Mouse (Mus musculus): ENCODE measurements around the gene Ubox5.

The Ubox5 gene

DNA sequence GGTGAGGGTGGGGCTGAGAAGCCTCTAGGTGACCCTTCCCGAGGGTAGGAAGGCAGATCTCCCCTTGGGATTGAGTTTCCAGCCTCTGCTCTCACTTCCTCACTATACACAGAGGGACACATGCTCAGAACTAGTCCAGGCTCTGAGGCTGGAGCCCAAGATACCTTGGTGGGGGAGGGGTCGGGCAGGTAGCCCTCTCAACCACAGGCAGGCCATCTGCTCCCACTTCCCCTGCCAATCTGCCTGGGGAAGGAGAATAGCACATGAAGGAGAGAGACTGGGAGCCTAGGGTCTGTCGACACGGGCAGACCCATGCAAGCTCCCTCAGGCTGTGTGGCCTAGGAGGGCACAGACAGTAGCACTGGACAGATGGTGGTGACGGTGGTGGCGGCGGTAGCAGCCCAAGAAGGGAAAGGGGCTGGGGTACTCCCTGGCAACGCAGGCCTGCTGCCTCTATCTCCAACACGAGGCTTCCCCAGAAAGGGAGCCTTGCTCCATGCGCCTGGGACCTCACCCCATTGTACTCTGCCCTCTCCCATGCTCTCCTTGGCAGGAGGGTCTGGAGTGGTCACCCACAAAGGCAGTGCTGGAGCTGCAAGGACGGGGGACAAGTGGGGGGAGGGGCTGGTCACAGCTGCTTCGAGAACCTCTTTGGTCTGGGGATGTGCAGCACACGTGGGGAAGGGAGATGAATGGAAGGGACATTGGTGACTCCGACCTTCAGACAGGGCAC is 4.3 kb upstream of the Ubox5 start:
- no peak for DNase-seq (ENCODE audit: low read depth, low spot score)

DNA sequence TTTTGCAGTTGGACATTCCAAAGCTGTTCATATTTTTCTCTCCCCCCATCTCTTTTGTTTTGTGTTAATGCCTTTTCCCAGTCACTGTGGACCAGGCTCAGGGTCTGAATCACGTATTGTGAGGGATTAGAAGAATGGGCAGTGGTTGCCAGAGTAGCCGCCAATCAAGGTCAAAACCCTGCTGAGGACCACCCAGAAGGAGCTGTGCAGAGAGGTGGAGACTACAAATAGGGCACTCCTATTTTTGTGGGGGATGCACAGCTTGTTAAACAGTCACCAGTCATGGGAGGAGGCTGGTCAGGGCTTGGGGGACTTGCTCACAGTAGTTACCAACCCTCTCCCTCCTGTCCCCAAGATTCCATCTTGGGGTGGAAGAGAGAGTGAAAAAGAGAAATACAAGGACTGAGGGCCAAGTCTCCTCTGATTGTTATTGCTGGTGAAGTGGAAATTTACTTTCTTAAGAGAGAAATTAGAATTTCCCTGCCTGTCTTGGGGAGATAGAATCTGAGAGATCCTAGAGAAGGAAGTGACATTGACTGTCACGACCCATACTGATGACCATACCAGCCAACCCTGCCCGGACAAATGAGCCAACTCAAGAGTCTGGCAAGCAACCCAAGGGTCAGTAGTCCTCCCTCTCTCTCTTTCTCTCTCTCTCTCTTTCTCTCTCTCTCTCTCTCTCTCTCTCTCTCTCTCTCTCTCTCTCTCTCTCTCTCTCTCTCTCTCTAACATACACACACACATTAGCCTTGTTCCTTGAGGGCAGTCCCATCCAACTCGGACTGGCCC is 3.2 kb upstream of the Ubox5 start:
- DNase-seq (ENCODE audit: low read depth, low spot score): no peak

DNA sequence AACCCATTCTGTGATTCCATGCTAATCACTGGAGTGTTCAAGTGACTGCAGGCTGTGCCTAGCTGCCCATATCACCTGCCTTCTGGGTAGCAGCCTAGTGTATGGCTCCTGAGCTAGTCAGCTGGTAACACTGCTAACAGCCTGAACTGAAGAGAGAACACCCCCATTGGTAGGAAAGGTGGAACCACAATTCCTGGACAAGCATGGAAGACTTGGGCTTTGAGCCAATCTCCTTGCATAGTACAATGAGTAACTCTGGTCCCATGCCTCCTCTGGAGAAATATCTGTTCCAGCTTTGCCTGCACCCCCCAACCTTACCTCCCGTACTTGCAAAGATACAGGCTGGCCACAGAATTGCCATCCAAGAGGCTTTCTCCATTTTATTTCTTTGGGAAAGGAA is 2.6 kb upstream of the Ubox5 start:
- no peak for DNase-seq (ENCODE audit: low read depth, low spot score)

DNA sequence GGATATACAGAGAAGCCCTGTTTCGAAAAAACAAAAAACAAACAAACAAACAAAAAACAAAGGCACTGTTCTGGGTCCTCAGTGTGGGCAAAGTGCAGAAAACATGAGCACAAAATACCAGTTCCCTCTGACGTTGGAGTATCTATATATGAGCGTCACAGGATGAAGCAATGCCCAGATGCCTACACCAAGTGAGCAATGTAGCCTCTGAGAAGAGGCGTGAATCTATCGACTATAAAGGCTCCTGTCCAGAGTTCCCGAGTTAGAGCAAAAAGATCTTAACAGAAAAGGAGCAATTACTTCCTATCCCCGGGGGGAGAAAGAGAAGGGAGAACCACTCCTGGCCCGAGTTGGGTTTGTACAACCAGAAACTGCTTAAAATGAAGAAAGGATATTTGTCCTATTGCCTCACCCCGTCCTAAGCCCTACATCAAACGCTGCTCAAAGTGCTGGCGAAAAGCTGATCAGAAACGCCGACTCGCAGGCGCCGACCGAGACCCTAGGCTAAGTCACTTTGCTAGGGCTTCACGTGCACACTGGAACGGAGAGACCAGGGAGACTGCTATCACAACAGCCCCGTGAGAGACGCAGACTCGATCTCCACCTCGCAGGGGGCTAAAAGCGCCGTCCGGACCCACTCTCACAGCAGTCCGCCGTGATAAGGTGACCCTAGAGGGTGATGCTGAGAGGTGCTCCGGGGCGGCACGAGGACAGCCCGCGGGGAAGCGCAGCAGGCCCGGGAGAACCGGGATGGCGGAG is 579 bp downstream of the Ubox5 start:
- DNase-seq (ENCODE audit: low read depth, low spot score): no peak

DNA sequence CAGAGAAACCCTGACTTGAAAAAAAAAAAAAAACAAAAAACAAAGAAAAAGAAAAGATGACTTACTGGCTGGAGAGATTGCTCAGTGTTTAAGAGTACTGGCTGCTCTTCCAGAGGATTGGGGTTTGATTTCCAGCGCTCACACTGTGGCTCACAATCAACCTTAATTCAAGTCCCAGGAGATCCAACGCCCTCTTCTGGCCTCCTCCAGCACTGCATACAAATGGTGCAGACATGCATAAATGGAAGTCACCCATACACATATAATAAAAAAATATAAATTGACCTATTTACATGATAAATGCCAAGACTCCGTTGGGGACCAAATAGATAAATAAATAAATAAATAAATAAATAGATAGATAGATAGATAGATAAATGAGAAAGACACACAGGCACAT is 1.4 kb downstream of the Ubox5 start:
- DNase-seq (ENCODE audit: low read depth, low spot score): no peak

DNA sequence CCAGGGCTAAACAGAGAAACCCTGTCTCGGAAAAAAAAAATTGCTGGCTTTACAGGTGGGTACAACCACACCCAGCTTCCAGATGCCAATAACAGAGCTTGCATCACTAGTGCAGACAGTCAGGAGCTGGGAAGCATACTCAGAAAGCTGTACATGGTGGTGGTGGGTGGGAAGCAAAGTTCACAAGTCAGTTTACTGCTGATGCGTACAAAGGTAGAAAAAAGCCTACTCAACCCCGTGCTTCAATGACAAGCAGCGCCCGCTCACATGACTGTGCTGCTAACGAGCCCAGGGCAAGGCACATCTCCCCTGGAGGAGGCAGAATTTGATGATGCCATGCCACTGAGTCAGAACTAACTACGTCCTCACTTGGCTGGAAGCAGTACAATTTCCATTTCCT is 10.9 kb downstream of the Ubox5 start:
- DNase-seq (ENCODE audit: low read depth, low spot score): no peak

DNA sequence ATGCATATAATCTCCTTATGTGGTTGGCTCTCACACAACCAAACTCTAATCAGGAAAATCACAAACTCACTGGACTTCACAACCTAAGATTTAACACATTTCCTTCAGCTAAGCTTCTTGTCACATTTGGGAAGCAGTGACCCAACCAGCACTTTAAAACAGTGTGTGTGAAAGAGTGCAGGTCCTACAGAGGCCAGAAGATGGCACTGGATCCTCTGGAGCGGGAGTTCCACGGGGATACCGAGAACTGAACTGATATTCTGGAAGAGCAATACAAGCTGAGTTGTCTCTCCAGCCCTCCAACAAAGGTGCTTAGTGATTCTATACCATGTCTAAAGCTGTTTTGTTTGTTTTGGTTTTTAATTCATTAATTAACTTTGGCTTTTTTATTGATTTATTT is 16.7 kb downstream of the Ubox5 start:
- DNase-seq (ENCODE audit: low read depth, low spot score): no peak

DNA sequence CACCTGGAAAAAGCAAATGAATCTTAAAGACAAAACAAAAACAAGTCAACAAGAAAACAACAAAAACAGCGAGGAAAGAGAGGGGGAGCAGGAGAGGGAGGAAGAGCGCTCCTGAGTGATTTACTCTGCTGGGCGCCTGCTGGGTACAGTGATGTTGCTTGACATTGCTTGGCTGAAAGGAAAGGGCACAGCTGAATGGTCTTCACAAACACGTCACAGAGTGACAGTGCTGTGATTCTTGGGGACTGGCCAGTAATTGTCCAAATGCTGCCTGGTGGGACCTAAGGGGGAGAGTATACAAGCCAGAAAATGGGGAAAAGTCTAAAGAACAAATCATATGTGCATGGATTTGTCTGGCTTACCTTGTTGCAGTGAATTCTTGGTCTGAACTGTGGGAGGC is 27.6 kb downstream of the Ubox5 start:
- no peak for DNase-seq (ENCODE audit: low read depth, low spot score)

DNA sequence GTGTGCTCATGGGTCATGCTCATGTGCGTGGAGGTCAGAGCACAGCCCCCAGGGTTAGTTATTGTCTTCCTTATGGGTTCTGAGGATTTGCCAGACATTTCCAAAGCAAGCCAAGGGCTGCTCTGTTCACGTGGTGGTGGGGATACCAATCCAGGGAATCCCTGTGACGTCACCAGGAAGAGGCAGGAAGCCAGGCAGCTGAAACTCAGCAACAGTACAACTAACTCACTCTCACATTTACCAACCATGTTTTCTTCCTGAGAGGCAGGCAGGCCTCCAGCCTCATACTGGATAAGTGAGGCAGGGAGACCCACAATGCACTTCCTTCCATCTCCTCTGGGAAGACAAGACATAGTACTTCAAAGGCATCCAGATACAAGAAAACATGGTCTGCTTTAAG is 31.4 kb downstream of the Ubox5 start:
- DNase-seq (ENCODE audit: low read depth, low spot score): no peak

DNA sequence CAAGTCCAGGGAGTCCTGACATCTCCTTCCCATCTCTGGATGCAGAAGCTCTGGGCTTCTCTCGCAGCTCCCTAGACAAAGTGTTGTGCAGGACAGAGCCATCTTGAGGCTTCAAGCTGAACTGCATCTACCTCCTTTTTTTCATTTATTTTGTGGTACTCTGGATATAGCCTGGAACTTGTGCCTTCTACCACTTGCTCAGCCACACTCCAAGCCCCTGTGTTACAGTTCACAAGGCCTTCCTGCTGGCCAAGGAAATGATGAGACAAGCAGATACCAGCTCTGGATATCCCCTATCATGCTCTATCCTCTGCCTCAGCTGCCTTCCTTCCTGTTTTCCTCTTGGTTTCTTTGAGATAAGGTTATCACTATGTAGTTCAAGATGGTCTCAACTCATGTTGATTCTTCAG is 32.2 kb downstream of the Ubox5 start:
- DNase-seq (ENCODE audit: low read depth, low spot score): peak; percentile 16

DNA sequence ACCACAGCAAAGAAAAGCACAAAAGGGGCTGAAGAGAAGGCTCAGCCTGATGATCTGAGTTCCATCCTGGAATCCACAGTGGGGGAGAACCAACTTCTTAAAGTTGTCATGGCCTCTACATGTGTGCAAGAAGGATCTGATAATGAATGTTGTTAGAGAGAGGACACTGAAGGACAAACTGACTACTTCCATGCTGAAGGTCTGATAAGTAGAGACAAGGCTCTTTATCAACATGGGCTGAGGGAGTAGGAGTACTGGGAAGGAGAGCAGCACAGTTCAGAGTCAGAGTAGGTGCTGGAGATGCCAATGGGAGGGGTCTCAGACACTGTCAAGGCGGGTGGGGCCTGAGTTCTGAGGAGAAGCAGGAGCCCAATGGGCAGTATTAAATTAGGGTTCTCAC is 34.2 kb downstream of the Ubox5 start:
- no peak for DNase-seq (ENCODE audit: low read depth, low spot score)

DNA sequence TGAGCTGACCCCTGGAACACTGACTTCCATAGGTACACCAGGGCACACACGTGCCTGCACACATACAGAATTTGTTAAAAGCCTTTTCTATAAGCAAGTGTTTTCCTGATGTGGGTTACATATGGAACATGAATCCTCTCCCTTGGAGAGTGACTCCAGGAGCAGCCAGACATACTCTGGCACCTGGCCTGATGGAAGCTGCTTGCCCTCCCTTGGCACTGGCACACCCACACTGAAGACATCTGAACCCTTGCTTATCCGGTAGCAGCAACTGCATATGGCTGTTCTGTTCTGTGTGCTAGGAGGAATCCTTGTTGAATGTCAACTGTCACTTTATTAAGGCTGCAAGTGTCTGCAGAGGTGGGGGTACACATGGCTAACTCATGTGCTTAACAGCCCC is 38.8 kb downstream of the Ubox5 start:
- DNase-seq (ENCODE audit: low read depth, low spot score): peak; percentile 44

DNA sequence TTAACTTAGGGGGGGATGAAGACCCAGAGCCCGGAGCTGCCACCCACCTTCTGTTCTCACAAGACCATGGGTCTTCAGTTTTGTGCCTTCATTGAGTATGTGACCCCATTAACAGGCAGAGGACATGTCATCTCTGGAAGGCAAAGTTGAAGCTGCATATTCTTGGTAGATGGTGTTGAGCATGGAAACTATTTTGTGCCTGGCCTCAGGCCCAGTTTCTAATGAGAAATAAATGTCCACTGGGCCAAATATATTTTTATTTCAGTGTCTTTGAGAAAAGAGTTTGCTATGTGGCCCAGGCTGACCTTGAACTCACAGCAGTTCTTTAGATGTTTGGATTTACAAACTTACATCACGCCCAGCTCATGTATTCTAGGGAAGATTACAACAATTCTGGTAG is 40.1 kb downstream of the Ubox5 start:
- no peak for DNase-seq (ENCODE audit: low read depth, low spot score)

DNA sequence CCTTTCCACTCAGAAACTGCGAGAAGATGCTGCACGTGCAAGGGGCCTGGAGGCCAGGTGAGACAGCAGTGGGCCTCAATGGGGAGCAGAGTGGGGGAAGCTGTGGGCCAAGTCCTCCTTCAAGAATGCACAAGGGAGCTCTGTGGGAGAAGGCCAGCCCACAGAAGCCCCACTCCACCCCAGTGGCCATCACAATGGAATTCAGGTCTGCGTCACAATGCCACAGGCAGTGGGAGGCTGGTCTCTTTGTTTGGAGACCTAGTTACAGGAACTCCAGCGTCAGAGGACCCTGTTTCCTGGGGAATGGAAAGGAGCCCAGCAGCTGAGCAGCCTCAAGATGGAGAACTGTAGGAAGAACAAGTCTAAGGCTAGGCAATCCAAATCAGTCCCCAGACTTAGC is 40.7 kb downstream of the Ubox5 start:
- DNase-seq (ENCODE audit: low read depth, low spot score): no peak

DNA sequence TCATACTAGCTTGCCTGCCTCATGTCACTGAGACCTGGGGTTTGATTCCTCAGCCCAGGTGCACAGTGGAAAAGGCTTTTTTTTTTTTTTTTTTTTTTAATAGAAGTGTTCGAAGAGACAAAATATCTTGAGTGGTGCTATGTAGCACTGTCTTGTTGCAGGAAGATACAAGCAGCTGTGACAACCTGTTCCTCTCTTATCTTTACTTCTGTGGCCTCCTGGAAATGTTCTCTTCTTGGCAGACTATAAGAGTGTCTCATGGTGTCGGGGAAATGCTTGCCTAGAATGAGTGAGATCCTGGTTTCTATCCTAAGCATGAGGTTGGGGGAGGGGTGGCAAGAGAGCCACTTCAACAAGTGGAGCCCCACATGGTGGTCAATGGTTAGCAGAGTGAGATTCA is 41.5 kb downstream of the Ubox5 start:
- DNase-seq (ENCODE audit: low read depth, low spot score): no peak

DNA sequence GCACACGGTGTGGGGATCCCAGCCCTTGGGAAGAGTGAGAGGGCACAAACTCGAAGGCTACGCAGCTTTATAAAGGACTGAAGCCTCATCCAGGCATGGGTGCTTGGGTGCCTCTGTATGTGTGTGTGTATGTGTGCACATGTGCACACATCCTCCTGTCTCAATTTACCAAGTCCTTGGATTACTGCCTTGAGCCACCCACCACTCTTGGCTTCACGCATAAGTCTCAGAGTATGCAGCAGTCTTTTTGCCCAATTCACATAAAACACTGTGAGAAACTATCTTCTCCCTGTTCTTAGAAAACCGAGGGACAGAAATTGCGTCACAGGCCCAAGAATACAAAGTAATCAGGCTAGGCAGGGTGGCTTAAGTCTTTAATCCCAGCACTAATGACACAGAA is 43.8 kb downstream of the Ubox5 start:
- no peak for DNase-seq (ENCODE audit: low read depth, low spot score)

DNA sequence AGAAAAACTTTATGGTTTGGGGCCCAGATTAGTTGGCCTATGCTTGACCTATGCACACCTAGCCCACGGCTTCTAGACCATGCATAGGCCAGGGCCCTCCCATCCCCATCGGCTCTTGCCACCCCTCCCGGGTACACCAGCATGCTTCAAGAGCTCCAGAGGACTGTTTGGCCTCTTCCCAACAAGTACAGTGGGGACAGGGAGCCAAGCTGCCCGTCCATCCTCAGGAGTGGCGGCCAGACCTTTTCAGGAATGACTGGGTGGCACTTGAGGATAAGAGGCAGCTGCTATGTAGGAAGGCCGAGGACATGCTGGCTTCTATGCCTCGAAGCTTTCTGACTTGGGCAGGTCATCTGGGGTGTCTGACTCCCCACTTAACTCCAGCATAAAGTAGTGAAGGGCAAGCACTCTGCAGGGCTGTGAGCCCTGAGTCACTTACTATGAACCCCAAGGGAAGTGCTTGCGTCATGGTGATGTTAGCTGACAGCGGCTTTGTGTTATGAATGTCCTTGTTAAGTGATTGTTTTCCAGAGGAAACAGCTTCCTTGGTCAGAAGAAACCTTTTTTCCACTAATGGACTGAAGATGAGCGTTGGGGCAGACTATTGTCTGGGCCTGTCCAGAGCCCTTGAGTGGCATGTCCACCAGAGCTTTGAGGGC is 45.8 kb downstream of the Ubox5 start:
- no peak for DNase-seq (ENCODE audit: low read depth, low spot score)

DNA sequence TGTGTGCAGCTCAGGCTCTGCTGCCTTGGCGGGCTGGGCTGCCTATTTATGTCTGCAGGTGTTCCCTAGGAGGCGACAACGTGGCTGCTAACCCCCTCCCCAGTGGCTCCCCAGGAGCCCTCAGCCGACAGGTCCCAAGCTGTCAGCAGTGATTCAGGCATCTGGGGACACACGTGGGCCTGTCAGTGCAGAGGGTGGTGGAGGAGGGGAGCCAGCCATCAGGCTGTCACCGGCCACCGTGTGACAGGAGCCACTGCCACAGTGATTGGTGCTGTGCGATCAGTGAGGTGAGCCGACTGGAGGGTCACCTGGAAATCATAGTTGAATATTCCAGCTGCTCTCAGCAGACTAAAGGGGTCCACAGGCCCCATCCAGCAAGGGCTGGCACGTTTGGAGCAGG is 47.3 kb downstream of the Ubox5 start, which contains the start of gene Avp:
Gene Avp, minus strand, starts transcription at position 3 of the 400 bp plus-strand sequence.
- DNase-seq (ENCODE audit: low read depth, low spot score): no peak

DNA sequence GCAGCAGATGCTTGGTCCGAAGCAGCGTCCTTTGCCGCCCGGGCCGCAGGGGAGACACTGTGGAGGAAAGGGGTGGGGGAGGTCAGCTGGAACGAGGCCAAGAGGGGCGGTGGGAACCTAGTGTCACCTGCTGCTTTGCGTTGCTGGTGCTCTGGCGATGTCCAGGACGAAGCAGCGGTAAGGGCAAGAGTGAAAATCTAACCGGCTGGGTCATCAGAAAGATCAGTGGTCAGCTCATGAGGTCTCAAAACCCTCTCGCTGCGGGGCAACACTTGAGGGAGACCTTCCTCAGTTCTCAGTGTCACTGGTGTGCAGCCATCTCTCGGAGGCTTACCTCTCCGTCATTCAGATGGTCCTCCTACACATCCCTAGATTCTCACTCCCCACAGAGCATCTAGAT is 48.6 kb downstream of the Ubox5 start:
- no peak for DNase-seq (ENCODE audit: low read depth, low spot score)

DNA sequence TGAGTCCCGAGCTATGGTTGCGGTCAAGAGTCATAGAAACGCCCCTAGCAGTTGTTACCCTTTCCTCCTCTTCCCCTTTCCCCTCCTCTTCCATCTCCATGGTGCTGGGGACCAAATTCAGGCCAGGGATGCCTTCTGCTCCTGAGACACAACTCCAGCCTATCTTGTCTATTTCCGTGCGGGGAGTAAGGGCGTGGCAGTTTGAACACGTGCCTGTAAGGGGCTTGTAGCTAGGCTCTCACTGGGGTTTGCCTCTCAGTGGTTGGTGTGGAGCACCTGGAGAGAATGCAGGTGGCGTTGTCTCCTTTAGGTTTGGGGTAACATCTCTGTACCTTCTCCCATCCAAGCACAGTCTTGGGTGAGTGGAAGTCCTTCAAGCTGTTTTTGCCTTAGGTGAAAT is 50.0 kb downstream of the Ubox5 start:
- no peak for DNase-seq (ENCODE audit: low read depth, low spot score)

DNA sequence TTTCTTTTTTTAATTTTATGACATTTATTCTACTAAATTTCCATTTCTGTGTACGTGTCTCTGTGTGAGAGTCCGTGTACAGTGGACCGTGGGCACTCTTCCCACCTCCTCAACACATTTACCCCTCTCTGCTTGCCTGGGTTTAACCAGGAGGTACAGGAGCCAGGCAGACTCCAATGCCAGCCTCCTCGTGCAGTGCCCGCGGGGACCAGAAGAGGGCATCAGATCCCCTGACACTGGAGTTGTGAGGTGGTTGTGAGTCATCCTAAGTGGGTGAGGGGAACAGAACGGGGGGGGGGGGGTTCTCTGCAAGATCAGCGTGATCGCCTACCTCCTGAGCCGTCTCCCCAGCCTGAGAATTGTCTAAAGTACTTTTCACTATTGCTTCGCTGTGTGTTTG is 51.7 kb downstream of the Ubox5 start:
- DNase-seq (ENCODE audit: low read depth, low spot score): no peak

DNA sequence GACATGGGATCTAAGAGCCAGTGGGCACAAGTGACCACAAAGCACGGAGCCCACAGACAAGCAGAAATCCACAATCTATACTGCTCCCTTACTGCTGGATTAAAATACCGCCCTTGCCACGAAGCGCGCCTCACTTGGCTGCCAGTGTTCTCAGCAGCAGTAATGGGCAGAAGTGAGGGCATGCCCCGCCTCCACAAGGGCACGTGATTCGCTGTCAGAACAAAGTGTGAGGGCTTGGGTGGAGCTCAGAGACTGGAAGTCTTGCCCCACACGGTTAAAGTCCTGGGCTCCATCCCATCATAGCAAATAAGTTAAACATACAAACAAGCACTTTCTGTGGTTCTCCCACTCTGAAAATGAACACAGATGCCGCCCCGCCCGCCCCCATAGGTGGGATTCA is 52.2 kb downstream of the Ubox5 start:
- DNase-seq (ENCODE audit: low read depth, low spot score): no peak

Measured in skeletal muscle tissue, adult 2 months (tissue).